Mouse (Mus musculus) liver, embryonic 15.5 days (tissue): ENCODE data around the gene Nim1k. TPM values are rescaled to one million over a fixed set of nuclear protein-coding genes. Genes with fewer than 3 reads are reported as not detected.
"Not testable (repeated sequence)": the region's sequence is repeated elsewhere in the genome, so short reads cannot be mapped to it uniquely, and the experiment has no call there.

Experiments
- ATAC-seq: fragments of 200-750 bp; cut with Nextera tagmentation; 2 replicates; pipeline ENCODE4 v1.8.0; 2017; ENCODE audit warnings: moderate number of reproducible peaks, mild to moderate bottlenecking, moderate library complexity; ENCODE audit not compliant: insufficient read depth
- H3K27ac ChIP-seq: fragments of 300-500 bp; sonication (generic); replicated peaks from 2 replicates; pipeline ENCODE4 v1.5.1; 2015; ENCODE audit warnings: mild to moderate bottlenecking, inconsistent platforms
- H3K27me3 ChIP-seq: fragments of 300-500 bp; sonication (generic); 2 replicates; pipeline ENCODE4 v1.6.1; 2015; ENCODE audit warnings: mild to moderate bottlenecking, inconsistent platforms
- H3K36me3 ChIP-seq: fragments of 300-500 bp; sonication (generic); replicated peaks from 2 replicates; pipeline ENCODE4 v1.6.1; 2015; ENCODE audit warnings: moderate library complexity, mild to moderate bottlenecking, inconsistent platforms
- H3K4me1 ChIP-seq: fragments of 300-500 bp; sonication (generic); replicated peaks from 2 replicates; pipeline ENCODE4 v1.6.1; 2015; ENCODE audit warnings: inconsistent platforms
- H3K4me2 ChIP-seq: fragments of 300-500 bp; sonication (generic); 2 replicates; pipeline ENCODE4 v1.6.1; 2015; ENCODE audit warnings: moderate library complexity, mild to moderate bottlenecking, inconsistent platforms
- H3K4me3 ChIP-seq: fragments of 300-500 bp; sonication (generic); replicated peaks from 2 replicates; pipeline ENCODE4 v1.5.1; 2015; ENCODE audit warnings: mild to moderate bottlenecking, inconsistent platforms
- H3K9ac ChIP-seq: fragments of 300-500 bp; sonication (generic); 2 replicates; pipeline ENCODE4 v1.6.1; 2015; ENCODE audit warnings: moderate library complexity, mild to moderate bottlenecking, inconsistent platforms
- H3K9me3 ChIP-seq: fragments of 300-500 bp; sonication (generic); replicated peaks from 2 replicates; pipeline ENCODE4 v1.6.1; 2016; ENCODE audit warnings: inconsistent platforms
- WGBS: fragments of 180-500 bp; shearing (Covaris S2); methylation state at CpG from one replicate; pipeline ENCODE4 v1.1.7; 2015; ENCODE audit warnings: mixed read lengths; ENCODE audit not compliant: insufficient replicate concordance; 5-methylcytosine and 5-hydroxymethylcytosine counted together
- polyA plus RNA-seq: library from polyadenylated mRNA; unstranded; fragments of >200 nt; fragmentation: Nextera tagmentation; extraction: Ambion mirVana; gene quantifications from 2 replicates; pipeline ENCODE4 v1.2.1, GENCODE M21; 2015

Gene Nim1k
- polyA plus RNA-seq, 1 experiment from 2014 or later: 0.10 TPM

- Histone ChIP-seq H3K4me1 (0 out of 2 replicates have a peak, but pooled peaks cover 4% of the 10 kb centered on the region), H3K27me3 (no peaks in the 10 kb centered on the region), H3K4me2 (no peak overlapping the region), H3K9ac (no peak overlapping the region), H3K4me3 (no peak overlapping the region), H3K9me3 (no peaks in the 10 kb centered on the region), H3K36me3 (peaks cover 38% of the 10 kb centered on the region), H3K27ac (no peak overlapping the region)
- no peak for ATAC-seq
- 65% methylated on average over 7 of the region's 7 CpGs for WGBS
Measured at GRCm38 (mm10) chr13:119706953-119707352, 48.7 kb downstream of the Nim1k start.

GRCm38 (mm10) chr13:119706278-119706880 is 49.3 kb downstream of the Nim1k start:
- H3K36me3 ChIP-seq: peaks cover 38% of the 10 kb centered on the region
- H3K4me2 ChIP-seq, H3K4me1 ChIP-seq, H3K9me3 ChIP-seq, H3K9ac ChIP-seq, H3K27me3 ChIP-seq, H3K4me3 ChIP-seq, ATAC-seq, H3K27ac ChIP-seq: not testable (repeated sequence)
- 64% methylated on average over 8 of the region's 8 CpGs for WGBS

DNA sequence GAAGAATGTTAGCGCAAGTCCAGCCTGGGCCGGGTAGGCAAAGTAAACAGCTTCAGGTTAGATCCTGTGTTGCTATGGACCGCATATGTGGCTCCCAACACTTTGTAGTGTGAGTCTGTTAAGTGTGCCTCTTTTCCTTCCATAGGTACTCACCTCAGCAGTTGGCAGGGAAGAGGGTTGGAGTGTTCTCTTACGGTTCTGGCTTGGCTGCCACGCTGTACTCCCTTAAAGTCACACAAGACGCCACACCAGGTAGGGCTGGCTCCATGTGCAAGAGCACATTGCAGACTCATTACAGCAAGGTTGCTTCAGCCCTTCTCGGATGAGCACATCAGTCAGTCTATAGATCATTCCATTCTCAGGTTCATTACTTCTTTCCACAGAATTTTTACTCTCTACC is 51.4 kb downstream of the Nim1k start:
- Histone ChIP-seq H3K36me3 (peaks cover 55% of the 10 kb centered on the region), H3K27ac (no peak overlapping the region), H3K27me3 (no peaks in the 10 kb centered on the region), H3K4me2 (no peak overlapping the region), H3K9ac (no peak overlapping the region), H3K4me1 (0 out of 2 replicates have a peak, but pooled peaks cover 1% of the 10 kb centered on the region), H3K4me3 (no peak overlapping the region), H3K9me3 (no peaks in the 10 kb centered on the region)
- WGBS: 74% methylated on average over 7 of the region's 7 CpGs
- ATAC-seq: no peak

- H3K27me3 ChIP-seq: no peaks in the 10 kb centered on the region
- peak; percentile 47; the same call in 1 of the 2 replicates for ATAC-seq
- peaks cover 31% of the 10 kb centered on the region for H3K36me3 ChIP-seq
- H3K4me1 ChIP-seq: 0 out of 2 replicates have a peak, but pooled peaks cover 6% of the 10 kb centered on the region
- H3K27ac ChIP-seq: no peak overlapping the region
- no peaks in the 10 kb centered on the region for H3K9me3 ChIP-seq
- H3K9ac ChIP-seq: no peak overlapping the region
- 72% methylated on average over 4 of the region's 4 CpGs for WGBS
- no peak overlapping the region for H3K4me2 ChIP-seq
- no peak overlapping the region for H3K4me3 ChIP-seq
Measured at GRCm38 (mm10) chr13:119698436-119698835, 57.2 kb downstream of the Nim1k start.

GRCm38 (mm10) chr13:119696496-119696895 is 59.2 kb downstream of the Nim1k start:
- no peaks in the 10 kb centered on the region for H3K27me3 ChIP-seq
- H3K4me2 ChIP-seq: no peak overlapping the region
- no peak for ATAC-seq
- H3K36me3 ChIP-seq: peaks cover 20% of the 10 kb centered on the region
- no peak overlapping the region for H3K27ac ChIP-seq
- no peak overlapping the region for H3K9ac ChIP-seq
- peaks cover 8% of the 10 kb centered on the region; the same call in 1 of the 2 replicates for H3K4me1 ChIP-seq
- 61% methylated on average over 1 of the region's 1 CpGs for WGBS
- H3K4me3 ChIP-seq: no peak overlapping the region
- H3K9me3 ChIP-seq: no peaks in the 10 kb centered on the region

- H3K27me3 ChIP-seq: no peaks in the 10 kb centered on the region
- H3K4me1 ChIP-seq: peaks cover 16% of the 10 kb centered on the region
- ATAC-seq: no peak
- no peak overlapping the region for H3K27ac ChIP-seq
- H3K9me3 ChIP-seq: no peaks in the 10 kb centered on the region
- H3K4me2 ChIP-seq: no peak overlapping the region
- H3K36me3 ChIP-seq: peaks cover 15% of the 10 kb centered on the region
- H3K9ac ChIP-seq: no peak overlapping the region
- WGBS: 65% methylated on average over 4 of the region's 4 CpGs
- no peak overlapping the region for H3K4me3 ChIP-seq
Measured at GRCm38 (mm10) chr13:119695676-119696075, 60.0 kb downstream of the Nim1k start.

GRCm38 (mm10) chr13:119691958-119692357 is 63.7 kb downstream of the Nim1k start:
- not testable (repeated sequence) for H3K27me3 ChIP-seq, ATAC-seq, H3K9ac ChIP-seq, H3K9me3 ChIP-seq, H3K36me3 ChIP-seq, H3K27ac ChIP-seq
- H3K4me1 ChIP-seq: peaks cover 19% of the 10 kb centered on the region
- H3K4me2 ChIP-seq: peak overlapping the region; percentile 88
- H3K4me3 ChIP-seq: peak overlapping the region; percentile 75
- WGBS: 66% methylated on average over 3 of the region's 3 CpGs

GRCm38 (mm10) chr13:119690876-119691620 is 64.6 kb downstream of the Nim1k start:
- Histone ChIP-seq H3K9ac (peak overlapping the region; percentile 81), H3K36me3 (no peaks in the 10 kb centered on the region), H3K9me3 (no peaks in the 10 kb centered on the region), H3K27ac (peak overlapping the region; percentile 85), H3K4me1 (peaks cover 16% of the 10 kb centered on the region), H3K4me3 (peak overlapping the region; percentile 75), H3K27me3 (no peaks in the 10 kb centered on the region), H3K4me2 (peak overlapping the region; percentile 88)
- ATAC-seq: no peak
- 8% methylated on average over 7 of the region's 7 CpGs for WGBS

GRCm38 (mm10) chr13:119690039-119690728 is 65.5 kb downstream of the Nim1k start, which contains the start of gene Hmgcs1:
TSS of gene Hmgcs1 (plus strand) at chr13:119690379.
- under 1% methylated on average over 59 of the region's 59 CpGs for WGBS

GRCm38 (mm10) chr13:119689709-119690038 is 66.0 kb downstream of the Nim1k start:
- Histone ChIP-seq H3K4me2 (peak overlapping the region; percentile 88), H3K4me1 (peaks cover 13% of the 10 kb centered on the region), H3K9ac (no peak overlapping the region), H3K36me3 (no peaks in the 10 kb centered on the region), H3K27ac (no peak overlapping the region; the same call in 1 of the 2 replicates), H3K4me3 (peak overlapping the region; percentile 75), H3K27me3 (no peaks in the 10 kb centered on the region), H3K9me3 (no peaks in the 10 kb centered on the region)
- WGBS: 13% methylated on average over 5 of the region's 5 CpGs
- no peak for ATAC-seq

More at GRCm38 (mm10) chr13:119690039-119690728, 65.5 kb downstream of the Nim1k start, which contains the start of gene Hmgcs1:
- peak; percentile 97 for ATAC-seq
- Histone ChIP-seq H3K4me2 (peak within 1 kb of the TSS; percentile 88), H3K27ac (peak within 1 kb of the TSS; percentile 85), H3K27me3 (no peaks in the 10 kb centered on the region), H3K4me1 (peaks cover 16% of the 10 kb centered on the region), H3K4me3 (peak within 1 kb of the TSS; percentile 75), H3K9me3 (no peaks in the 10 kb centered on the region), H3K9ac (peak within 1 kb of the TSS; percentile 81), H3K36me3 (no peaks in the 10 kb centered on the region)
